Mouse (Mus musculus) urinary bladder, adult 2 months (tissue): Measurements from ENCODE around the gene Pheta2. TPM values are rescaled to one million over a fixed set of nuclear protein-coding genes. Genes with fewer than 3 reads are reported as not detected.
"Not testable (repeated sequence)": the region's sequence is repeated elsewhere in the genome, so short reads cannot be mapped to it uniquely, and the experiment has no call there.

Source experiments
- DNase-seq: peaks from one replicate; pipeline ENCODE4 v3.0.0; 2022; ENCODE audit warnings: low spot score
- polyA plus RNA-seq: library from polyadenylated mRNA; depleted of rRNA; stranded (reverse); fragments of >200 nt; gene quantifications from 2 replicates; pipeline ENCODE4 v1.2.3, GENCODE M21; 2012

Gene Pheta2
- polyA plus RNA-seq, 1 experiment, result 4.8 TPM

GRCm38 (mm10) chr15:82343368-82344287 is 4.9 kb downstream of the Pheta2 start:
- no peak for DNase-seq

GRCm38 (mm10) chr15:82344971-82345370 is 6.2 kb downstream of the Pheta2 start:
- DNase-seq, result no peak

- peak; percentile 94 for DNase-seq
Observed at GRCm38 (mm10) chr15:82345820-82346470, 7.2 kb downstream of the Pheta2 start.

GRCm38 (mm10) chr15:82346580-82347302 is 8.0 kb downstream of the Pheta2 start:
- DNase-seq, result no peak

- no peak for DNase-seq
Observed at GRCm38 (mm10) chr15:82347303-82347676, 8.5 kb downstream of the Pheta2 start.

GRCm38 (mm10) chr15:82347852-82348251 is 9.1 kb downstream of the Pheta2 start:
- no peak for DNase-seq

GRCm38 (mm10) chr15:82348258-82348998 is 9.7 kb downstream of the Pheta2 start:
- no peak for DNase-seq

- no peak for DNase-seq
Observed at GRCm38 (mm10) chr15:82348999-82349341, 10.2 kb downstream of the Pheta2 start.

GRCm38 (mm10) chr15:82350349-82350748 is 11.6 kb downstream of the Pheta2 start:
- DNase-seq, result no peak

GRCm38 (mm10) chr15:82351480-82351879 is 12.7 kb downstream of the Pheta2 start:
- no peak for DNase-seq

- DNase-seq, result no peak
Observed at GRCm38 (mm10) chr15:82353078-82353744, 14.5 kb downstream of the Pheta2 start.

GRCm38 (mm10) chr15:82353745-82354113 is 15.0 kb downstream of the Pheta2 start:
- DNase-seq, result no peak

- DNase-seq, result peak; percentile 92
Observed at GRCm38 (mm10) chr15:82354126-82354945, 15.6 kb downstream of the Pheta2 start, which contains the start of gene Ndufa6. TSS of gene Ndufa6 (minus strand) at chr15:82354322.

GRCm38 (mm10) chr15:82358431-82359260 is 19.9 kb downstream of the Pheta2 start:
- no peak for DNase-seq

GRCm38 (mm10) chr15:82361459-82362018 is 22.8 kb downstream of the Pheta2 start:
- peak; percentile 11 for DNase-seq

- no peak for DNase-seq
Observed at GRCm38 (mm10) chr15:82362234-82362633, 23.5 kb downstream of the Pheta2 start.

- not testable (repeated sequence) for DNase-seq
Observed at GRCm38 (mm10) chr15:82363801-82364200, 25.1 kb downstream of the Pheta2 start.

- DNase-seq, result not testable (repeated sequence)
Observed at GRCm38 (mm10) chr15:82364561-82364960, 25.8 kb downstream of the Pheta2 start.

- no peak for DNase-seq
Observed at GRCm38 (mm10) chr15:82368146-82368545, 29.4 kb downstream of the Pheta2 start.
